Mouse (Mus musculus): ENCODE results near the gene Paqr8. TPM values are rescaled to one million over a fixed set of nuclear protein-coding genes. Genes with fewer than 3 reads are reported as not detected.

Gene Paqr8
- total RNA-seq, 2 experiments from 2014 or later = 128 to 135 TPM

- DNase-seq (ENCODE audit: extremely low spot score in 1 of 2, low spot score in 2 of 2) = no peak
- no peak; the same call in none of the 2 replicates for TF ChIP-seq CTCF (IDR thresholded peaks at IDR 0.05)
- H3K27ac ChIP-seq = no peak overlapping the region
- H3K4me3 ChIP-seq = no peak overlapping the region
- intact Hi-C loops (cut with DNase I) = no loop called here
Measured at GRCm38 (mm10) chr1:20940151-20940550, 49.7 kb downstream of the Paqr8 start.

GRCm38 (mm10) chr1:20941322-20941721, 50.9 kb downstream of the Paqr8 start:
- TF ChIP-seq CTCF (IDR thresholded peaks at IDR 0.05) = no peak
- H3K27ac ChIP-seq = no peak overlapping the region
- intact Hi-C loops (cut with DNase I) = no loop called here

GRCm38 (mm10) chr1:20941857-20942256, 51.5 kb downstream of the Paqr8 start:
- no peak overlapping the region for H3K4me3 ChIP-seq
- intact Hi-C loops (cut with DNase I) = no loop called here
- no peak overlapping the region for H3K27ac ChIP-seq
- no peak for DNase-seq (ENCODE audit: extremely low spot score in 1 of 2, low spot score in 2 of 2)
- TF ChIP-seq CTCF (IDR thresholded peaks at IDR 0.05) = no peak

More at GRCm38 (mm10) chr1:20941322-20941721, 50.9 kb downstream of the Paqr8 start:
- no peak for DNase-seq (ENCODE audit: extremely low spot score in 1 of 2, low spot score in 2 of 2)
- H3K4me3 ChIP-seq = no peak overlapping the region

GRCm38 (mm10) chr1:20943016-20943415, 52.6 kb downstream of the Paqr8 start:
- Histone ChIP-seq H3K4me3 (no peak overlapping the region), H3K27ac (no peak overlapping the region)
- DNase-seq (ENCODE audit: extremely low spot score in 1 of 2, low spot score in 2 of 2) = no peak
- intact Hi-C loops (cut with DNase I) = no loop called here
- TF ChIP-seq CTCF (IDR thresholded peaks at IDR 0.05) = peak; percentile 16

GRCm38 (mm10) chr1:20951300-20951763, 60.9 kb downstream of the Paqr8 start, which contains the start of gene Efhc1:
Gene Efhc1 (plus strand): TSS chr1:20951626.
- DNase-seq (ENCODE audit: extremely low spot score in 1 of 2, low spot score in 2 of 2) = peak; percentile 90 to 92
- H3K4me3 ChIP-seq = peak within 1 kb of the TSS; percentile 61
- no peak; the same call in 1 of the 2 replicates for TF ChIP-seq CTCF (IDR thresholded peaks at IDR 0.05)
- intact Hi-C loops (cut with DNase I) = loop anchor here (2.0 to 5.0 kb wide), 2 partner anchors 127 to 151 kb away; partner anchors contain the start of gene Tram2
- H3K27ac ChIP-seq = peak within 1 kb of the TSS; percentile 95

- no peak for DNase-seq (ENCODE audit: extremely low spot score in 1 of 2, low spot score in 2 of 2)
- no peak for TF ChIP-seq CTCF (IDR thresholded peaks at IDR 0.05)
- intact Hi-C loops (cut with DNase I) = loop anchor here (2.0 to 5.0 kb wide), 2 partner anchors 127 to 151 kb away; partner anchors contain the start of gene Tram2
- peak overlapping the region; percentile 95 for H3K27ac ChIP-seq
- H3K4me3 ChIP-seq = peak overlapping the region; percentile 61
Measured at GRCm38 (mm10) chr1:20951799-20952198, 61.4 kb downstream of the Paqr8 start.

GRCm38 (mm10) chr1:20954876-20955275, 64.5 kb downstream of the Paqr8 start:
- no peak overlapping the region for H3K4me3 ChIP-seq
- no peak for TF ChIP-seq CTCF (IDR thresholded peaks at IDR 0.05)
- intact Hi-C loops (cut with DNase I) = loop anchor here (5.0 kb wide), 1 partner anchor 147 kb away; no protein-coding TSS in a partner anchor
- DNase-seq (ENCODE audit: extremely low spot score in 1 of 2, low spot score in 2 of 2) = no peak
- no peak overlapping the region for H3K27ac ChIP-seq

GRCm38 (mm10) chr1:20969642-20970041, 79.2 kb downstream of the Paqr8 start:
- intact Hi-C loops (cut with DNase I) = no loop called here

GRCm38 (mm10) chr1:20973389-20973788, 83.0 kb downstream of the Paqr8 start:
- DNase-seq (ENCODE audit: extremely low spot score in 1 of 2, low spot score in 2 of 2) = no peak
- Histone ChIP-seq H3K27ac (no peak overlapping the region), H3K4me3 (no peak overlapping the region)
- no peak for TF ChIP-seq CTCF (IDR thresholded peaks at IDR 0.05)
- intact Hi-C loops (cut with DNase I) = no loop called here

More at GRCm38 (mm10) chr1:20969642-20970041, 79.2 kb downstream of the Paqr8 start:
- no peak for TF ChIP-seq CTCF (IDR thresholded peaks at IDR 0.05)
- Histone ChIP-seq H3K27ac (no peak overlapping the region), H3K4me3 (no peak overlapping the region)
- no peak for DNase-seq (ENCODE audit: extremely low spot score in 1 of 2, low spot score in 2 of 2)

- DNase-seq (ENCODE audit: extremely low spot score in 1 of 2, low spot score in 2 of 2) = no peak
- peak; percentile 7 for TF ChIP-seq CTCF (IDR thresholded peaks at IDR 0.05)
- intact Hi-C loops (cut with DNase I) = no loop called here
Measured at GRCm38 (mm10) chr1:20974341-20975135, 84.1 kb downstream of the Paqr8 start.

GRCm38 (mm10) chr1:20980553-20980952, 90.1 kb downstream of the Paqr8 start:
- intact Hi-C loops (cut with DNase I) = loop anchor here (5.0 kb wide), 1 partner anchor 43 kb away; no protein-coding TSS in a partner anchor
- H3K4me3 ChIP-seq = no peak overlapping the region
- DNase-seq (ENCODE audit: extremely low spot score in 1 of 2, low spot score in 2 of 2) = no peak
- no peak overlapping the region for H3K27ac ChIP-seq
- no peak for TF ChIP-seq CTCF (IDR thresholded peaks at IDR 0.05)

More at GRCm38 (mm10) chr1:20974341-20975135, 84.1 kb downstream of the Paqr8 start:
- Histone ChIP-seq H3K4me3 (no peak overlapping the region), H3K27ac (no peak overlapping the region)

- intact Hi-C loops (cut with DNase I) = loop anchor here (5.0 kb wide), 1 partner anchor 44 kb away; no protein-coding TSS in a partner anchor
- Histone ChIP-seq H3K4me3 (no peak overlapping the region), H3K27ac (no peak overlapping the region)
- DNase-seq (ENCODE audit: extremely low spot score in 1 of 2, low spot score in 2 of 2) = no peak
- TF ChIP-seq CTCF (IDR thresholded peaks at IDR 0.05) = no peak
Measured at GRCm38 (mm10) chr1:20981764-20982163, 91.4 kb downstream of the Paqr8 start.
